Mouse (Mus musculus): ENCODE measurements around the gene Crip1.

- TF ChIP-seq CTCF (IDR thresholded peaks at IDR 0.05; ENCODE audit: low read depth) (0 out of 2 replicates have a peak, but pooled peaks have one; percentile 18), EP300 (optimal IDR thresholded peaks at IDR 0.05) (no peak)
Measured at GRCm38 (mm10) chr12:113114856-113115538, 31.1 kb upstream of the Crip1 start.

Data from stomach, postnatal 0 days (tissue).